Mouse (Mus musculus) adrenal gland, adult (tissue): ENCODE measurements at regions not wholly inside any gene's neighbourhood (a gene's known extent, or its start where the extent isn't known, plus 50 kb on each side); places are given as distances from the start of the nearest gene placed in this dataset.
A peak's percentile ranks its signal among the peaks of the same experiment; 100 is the strongest.

ENCODE experiments used
- DNase-seq, 2 experiments: peaks; one replicate each; pipeline ENCODE4 v3.0.0; 2022 to 2023; ENCODE audit warnings: low spot score in 1 of 2; ENCODE audit not compliant: inconsistent age in 2 of 2

- DNase-seq: no peak
These were observed 433.9 kb downstream of the Tcerg1l start for GRCm38 (mm10) chr7:137963470-137964095.

GRCm38 (mm10) chr7:137974705-137975104 is 422.8 kb downstream of the Tcerg1l start:
- no peak for DNase-seq

- no peak for DNase-seq
These were observed 420.0 kb downstream of the Tcerg1l start for GRCm38 (mm10) chr7:137977527-137977926.

DNA sequence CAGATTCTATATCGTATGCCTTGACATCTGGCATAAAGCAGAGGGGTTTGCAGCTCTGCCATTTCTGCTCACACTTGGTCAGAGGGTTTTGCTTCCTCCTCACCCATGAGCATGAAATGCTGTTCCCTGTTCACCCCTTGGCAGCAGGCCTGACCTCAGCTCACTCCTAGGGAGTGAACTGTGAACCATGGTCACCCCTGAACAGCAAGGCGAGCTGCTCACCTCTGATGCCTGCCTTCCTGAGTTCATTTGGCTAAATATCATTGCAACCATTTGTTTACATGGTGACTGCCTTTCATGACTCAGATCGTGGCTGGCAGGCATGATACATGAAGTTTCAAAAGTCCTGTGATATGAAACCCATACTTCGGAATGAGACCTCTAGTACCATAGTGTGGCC is 418.2 kb downstream of the Tcerg1l start:
- no peak for DNase-seq

GRCm38 (mm10) chr7:138005806-138006205 is 391.7 kb downstream of the Tcerg1l start:
- DNase-seq: no peak

DNA sequence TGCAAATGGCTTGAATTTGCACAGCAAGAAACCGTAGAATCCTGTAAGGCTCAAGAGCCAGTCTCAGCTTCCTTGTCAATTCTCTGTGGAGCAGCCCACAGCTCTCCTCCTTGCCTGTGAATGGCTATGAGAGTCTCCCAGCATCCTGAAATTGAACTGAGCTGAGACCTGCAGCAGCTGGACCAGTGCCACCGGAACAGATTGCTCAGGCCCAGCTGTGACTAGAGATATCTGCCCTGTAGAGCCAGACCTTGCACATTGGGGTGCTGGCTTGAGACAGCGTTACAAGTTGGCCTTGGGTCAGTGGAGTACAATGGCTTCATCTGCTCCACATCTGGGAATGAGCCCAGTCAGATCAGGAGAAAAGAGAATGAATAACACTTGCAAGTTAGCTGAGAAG is 390.6 kb downstream of the Tcerg1l start:
- DNase-seq: peak; percentile 66 to 68

GRCm38 (mm10) chr7:138008601-138009000 is 388.9 kb downstream of the Tcerg1l start:
- DNase-seq: no peak

DNA sequence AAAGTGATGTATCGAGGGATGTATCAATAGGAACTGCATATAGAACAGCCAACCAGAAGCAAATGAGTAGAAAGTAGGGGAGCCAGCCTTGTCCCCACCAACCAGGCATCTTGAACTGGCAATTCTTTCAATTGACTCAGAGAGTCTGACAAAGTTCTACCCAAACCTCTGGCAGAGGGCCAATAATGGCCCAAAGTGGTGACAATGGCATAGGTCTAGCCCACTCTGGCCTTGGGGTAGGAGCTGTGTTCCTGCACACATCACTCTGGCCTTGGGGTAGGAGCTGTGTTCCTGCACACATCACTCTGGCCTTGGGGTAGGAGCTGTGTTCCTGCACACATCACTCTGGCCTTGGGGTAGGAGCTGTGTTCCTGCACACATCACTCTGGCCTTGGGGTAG is 373.5 kb downstream of the Tcerg1l start:
- DNase-seq: peak; percentile 63 to 78

DNA sequence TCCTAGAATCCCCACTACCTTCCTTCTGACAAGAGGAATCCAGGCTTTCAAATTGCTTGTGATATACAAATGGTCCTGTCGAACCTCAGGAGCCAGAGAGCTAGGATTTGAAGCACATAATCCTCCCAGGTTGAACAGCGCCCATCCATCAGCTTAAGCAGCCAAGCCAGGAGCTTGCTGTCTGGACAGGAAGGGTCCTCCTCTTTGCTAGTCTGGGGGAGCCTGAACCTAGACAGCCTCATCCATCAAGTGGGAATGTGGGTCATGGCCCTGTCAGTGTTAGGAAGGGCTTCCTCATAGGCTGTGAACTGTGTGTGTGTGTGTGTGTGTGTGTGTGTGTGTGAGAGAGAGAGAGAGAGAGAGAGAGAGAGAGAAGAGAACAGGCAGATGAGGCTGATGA is 345.8 kb downstream of the Tcerg1l start:
- peak in 1 of 2 experiments; percentile 25 for DNase-seq

DNA sequence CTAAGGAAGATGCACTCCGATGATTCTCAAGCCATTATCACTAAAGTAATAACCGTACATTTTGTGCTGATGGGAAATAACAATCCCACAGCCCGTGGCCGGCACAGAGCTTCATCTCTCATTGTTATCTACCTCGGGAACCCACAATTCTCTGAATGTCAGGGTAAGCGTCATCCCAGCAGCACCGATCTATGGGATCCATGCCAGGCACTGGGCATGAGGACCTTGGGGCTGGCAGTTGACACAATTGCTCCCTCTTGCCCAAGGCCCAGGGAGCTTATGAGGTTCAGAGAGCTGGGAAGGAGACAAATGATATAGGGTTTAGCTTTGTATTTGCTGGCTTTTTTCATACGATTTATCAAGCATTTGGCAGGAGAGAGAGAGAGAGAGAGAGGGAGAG is 342.8 kb downstream of the Tcerg1l start:
- DNase-seq: peak; percentile 90 to 91

- peak; percentile 83 to 85 for DNase-seq
These were observed 336.4 kb downstream of the Tcerg1l start for GRCm38 (mm10) chr7:138061116-138061515.

DNA sequence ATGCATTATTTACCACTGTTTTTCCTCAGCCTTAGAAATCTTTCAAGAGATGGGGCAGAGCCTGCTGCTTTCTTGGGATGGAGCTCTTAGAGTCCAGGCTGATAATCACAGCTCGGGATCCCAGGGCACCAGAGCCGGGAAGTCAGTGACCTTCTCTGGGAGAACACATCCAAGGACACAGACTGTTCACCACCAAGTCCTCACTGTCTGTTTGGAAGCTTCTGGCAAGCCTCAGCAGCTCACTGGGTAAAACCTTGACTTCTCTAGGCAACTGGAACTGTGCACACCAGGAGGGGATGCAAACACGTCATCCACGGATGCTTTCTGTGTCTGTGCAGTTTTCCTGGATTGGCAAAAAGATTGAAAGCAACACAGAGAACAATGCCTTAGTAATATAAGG is 330.6 kb downstream of the Tcerg1l start:
- peak; percentile 76 to 82 for DNase-seq

DNA sequence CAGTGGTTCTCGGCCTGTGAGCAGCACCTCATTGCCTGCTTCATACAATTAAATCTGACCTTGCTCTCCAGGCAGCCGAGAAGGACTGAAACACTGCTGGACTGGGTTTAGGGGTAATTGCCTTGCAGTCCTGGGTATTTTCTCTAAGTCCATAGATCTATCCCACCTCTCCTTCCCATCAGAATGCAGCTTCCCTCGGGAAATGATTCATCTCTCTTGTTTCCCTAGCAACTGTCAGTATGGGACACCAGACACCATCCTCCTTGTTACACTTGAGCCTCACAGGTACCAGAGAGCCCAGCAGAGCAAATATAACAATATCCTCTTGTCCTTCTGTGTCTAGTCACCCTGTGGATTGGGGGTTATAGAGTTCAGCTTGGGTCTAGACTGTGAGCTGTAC is 322.3 kb downstream of the Tcerg1l start:
- no peak for DNase-seq

DNA sequence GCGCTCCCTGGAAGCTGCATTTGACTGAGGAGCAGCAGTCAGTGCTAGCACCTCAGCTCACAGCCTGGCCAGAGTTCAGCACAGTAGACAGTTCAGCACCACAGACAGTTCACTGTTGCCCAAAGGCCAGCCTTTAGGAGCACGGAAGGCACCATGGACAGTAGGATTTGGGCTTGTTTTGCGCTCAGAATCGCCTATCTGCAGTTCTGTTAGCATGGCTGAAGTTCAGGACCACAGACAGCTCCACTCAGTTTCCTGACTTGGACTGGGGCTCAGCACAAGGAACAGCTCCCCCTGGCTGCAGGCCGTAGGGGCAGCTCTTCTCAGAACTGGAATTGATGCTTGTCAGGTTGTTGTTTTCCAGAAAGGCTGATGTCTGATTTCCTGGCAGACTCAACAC is 313.6 kb downstream of the Tcerg1l start:
- peak; percentile 90 to 96 for DNase-seq

DNA sequence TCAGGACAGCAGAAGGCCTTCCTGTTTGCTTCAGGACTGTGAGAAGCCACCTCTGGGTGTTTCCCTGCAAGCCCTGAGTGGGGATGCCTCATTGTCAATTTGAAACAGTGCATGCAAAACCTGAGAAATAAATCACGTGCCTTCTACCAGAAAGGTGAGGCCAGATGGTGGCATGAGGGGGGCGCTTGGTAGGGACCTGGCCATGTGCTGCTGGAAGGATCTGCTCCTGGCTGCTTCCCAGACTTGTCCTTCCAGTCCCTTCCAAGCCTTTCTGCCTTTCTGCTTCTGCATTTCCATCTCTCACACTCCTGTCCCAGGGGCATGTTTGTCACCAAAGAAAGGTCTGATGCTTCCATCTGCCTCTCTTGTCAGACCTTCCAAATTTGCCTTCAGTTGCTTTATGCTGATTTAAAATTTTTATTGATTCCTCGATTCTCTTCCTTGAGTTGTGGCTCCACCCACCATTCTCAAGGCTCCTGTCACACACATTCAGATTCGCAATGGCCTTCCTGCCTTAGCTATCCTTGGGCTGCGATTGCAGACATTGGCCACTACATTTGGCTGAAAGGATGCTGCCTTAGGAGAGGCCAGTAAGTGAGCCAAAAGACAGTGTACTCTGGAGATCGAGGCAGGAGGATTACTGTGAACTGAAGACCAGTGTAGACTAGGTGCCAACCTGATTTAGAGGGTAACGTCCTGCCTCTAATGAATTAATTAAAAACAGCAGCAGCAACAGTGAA is 289.9 kb downstream of the Tcerg1l start:
- DNase-seq: peak in 1 of 2 experiments; percentile 17

GRCm38 (mm10) chr7:138121497-138121896 is 276.0 kb downstream of the Tcerg1l start:
- DNase-seq: peak; percentile 7 to 21

DNA sequence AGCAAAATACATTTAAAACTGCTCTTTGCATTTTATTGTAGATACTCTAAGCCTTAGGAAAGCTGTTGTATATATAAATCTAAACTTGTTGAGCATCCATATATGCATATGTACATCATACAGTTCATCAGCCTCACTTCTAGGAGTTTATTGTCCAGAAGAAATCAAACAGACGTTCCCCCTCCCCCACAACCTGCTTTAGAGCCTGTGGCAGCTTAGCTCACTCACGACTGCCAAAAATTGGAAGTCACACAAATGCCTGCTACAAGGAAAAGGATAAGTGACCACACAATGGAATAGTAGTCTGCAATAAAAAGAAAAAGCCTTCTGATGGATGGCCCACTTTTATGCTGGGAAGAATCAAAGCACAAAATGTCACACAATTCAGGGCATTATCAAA is 267.8 kb downstream of the Tcerg1l start:
- no peak for DNase-seq

DNA sequence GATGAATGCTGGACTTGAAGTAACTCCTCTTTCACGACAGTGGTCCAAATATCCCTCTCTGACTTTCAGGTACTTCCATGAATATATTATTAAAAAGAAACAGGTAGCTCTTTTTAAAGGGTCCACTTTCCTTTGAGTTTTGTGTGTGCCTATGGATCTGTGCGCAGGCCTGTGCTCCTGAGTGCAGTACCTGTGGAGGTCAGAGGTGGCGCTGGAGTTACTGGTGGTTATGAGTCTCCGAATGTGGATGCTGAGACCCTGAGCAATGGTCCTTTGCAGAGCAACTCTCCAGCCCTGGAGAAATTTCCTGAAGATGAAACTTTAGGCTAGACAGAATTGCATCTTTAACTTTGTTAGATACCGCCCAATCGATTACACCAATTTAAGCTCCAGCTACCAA is 264.1 kb downstream of the Tcerg1l start:
- no peak for DNase-seq

DNA sequence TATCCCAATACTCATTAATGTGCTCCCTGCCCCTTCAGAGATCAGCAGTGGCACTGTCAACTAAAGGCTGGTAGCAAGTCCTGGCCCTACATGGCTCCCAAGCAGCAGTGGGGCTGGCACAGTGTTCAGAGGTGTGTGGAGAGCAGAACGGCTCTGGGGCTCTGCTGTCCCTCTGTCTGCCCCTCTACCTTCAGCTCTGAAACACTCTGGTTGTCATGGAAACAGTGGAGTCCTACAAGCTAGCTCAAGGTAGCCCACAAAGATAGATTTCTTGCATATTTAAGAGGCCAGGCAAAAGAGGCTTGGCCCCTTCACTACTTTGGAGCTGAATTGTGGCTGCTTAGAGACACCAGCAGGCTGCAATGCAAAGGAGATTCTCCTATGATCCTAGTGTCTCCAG is 259.6 kb downstream of the Tcerg1l start:
- DNase-seq: no peak

DNA sequence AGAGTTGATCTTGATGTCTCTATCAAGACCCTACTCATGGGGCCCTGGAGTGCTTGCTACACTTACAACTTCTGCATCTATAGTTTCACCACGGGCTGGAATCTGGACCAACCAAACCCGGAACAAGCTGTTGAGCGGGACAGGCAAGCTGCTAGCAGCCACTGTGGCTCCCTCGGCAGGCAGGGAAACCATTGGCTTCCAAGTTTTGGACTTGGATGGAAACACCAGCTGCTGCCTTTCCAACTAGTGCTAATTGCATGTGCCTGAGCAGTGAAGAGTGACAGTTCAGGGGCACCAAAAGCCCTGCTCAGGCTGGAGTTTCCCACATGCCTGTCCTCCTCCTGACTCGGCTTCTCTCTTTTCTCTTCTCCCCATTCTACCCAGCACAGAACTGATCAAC is 257.8 kb downstream of the Tcerg1l start:
- DNase-seq: no peak

- no peak for DNase-seq
These were observed 248.0 kb downstream of the Tcerg1l start for GRCm38 (mm10) chr7:138149496-138149895.

DNA sequence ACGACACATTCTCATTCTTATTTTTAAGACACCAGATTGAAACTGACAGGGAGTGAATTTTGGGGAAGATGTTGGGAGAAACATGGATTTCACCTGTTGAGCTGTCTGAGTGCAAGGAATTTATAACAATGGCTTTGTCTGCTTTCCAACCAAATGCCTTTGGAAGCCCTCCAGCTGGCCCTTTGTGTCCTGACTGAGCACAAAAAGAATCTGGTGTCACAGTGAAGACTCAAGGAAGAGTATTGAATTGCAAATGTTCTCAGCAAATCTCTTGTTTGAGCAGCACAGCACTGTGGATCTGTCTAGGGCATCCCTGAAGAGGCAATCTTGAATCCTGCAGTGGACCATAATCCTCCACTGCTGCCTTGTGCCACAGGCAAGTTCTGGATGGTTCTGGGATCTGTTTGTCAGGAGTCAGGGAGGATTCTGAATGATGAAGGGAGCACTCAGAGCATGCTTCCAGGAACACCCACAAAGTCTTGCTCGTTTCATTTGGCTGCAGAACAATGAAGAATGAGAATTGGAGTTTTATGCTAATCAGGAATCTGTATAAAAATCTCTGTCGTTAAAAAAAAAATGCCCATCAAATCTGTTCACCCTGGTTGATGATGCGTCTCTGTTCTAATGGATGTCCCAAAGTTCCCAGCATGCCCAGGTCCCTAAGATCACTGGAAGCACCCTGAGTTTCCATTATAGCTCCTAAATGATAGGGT is 243.9 kb downstream of the Tcerg1l start:
- DNase-seq: no peak
